Mouse (Mus musculus) bone marrow, adult 2 months (tissue): ENCODE data around the gene Tm4sf19.

Experiments
- CTCF ChIP-seq: fragments of 200-500 bp; IDR thresholded peaks from 2 replicates; pipeline ENCODE4 v1.5.1; 2011; ENCODE audit warnings: low read length, control low read depth; ENCODE audit not compliant: control insufficient read depth, insufficient read depth
- POLR2A ChIP-seq: fragments of 200-500 bp; IDR thresholded peaks from 2 replicates; pipeline ENCODE4 v1.6.1; 2011; ENCODE audit warnings: low read depth, mild to moderate bottlenecking, control low read depth, low read length, borderline replicate concordance; ENCODE audit not compliant: control insufficient read depth

- no peak for TF ChIP-seq CTCF
- no peak for TF ChIP-seq POLR2A
Measured at GRCm38 (mm10) chr16:32390882-32391281, 9.4 kb upstream of the Tm4sf19 start.
